Mouse (Mus musculus): ENCODE data around the gene Nck1. TPM values are rescaled to one million over a fixed set of nuclear protein-coding genes. Genes with fewer than 3 reads are reported as not detected.
A peak's percentile ranks its signal among the peaks of the same experiment; 100 is the strongest.

Nck1 gene
- polyA plus RNA-seq, 1 experiment = not detected

- 90% methylated on average over 1 of the region's 1 CpGs for WGBS
- no peak for TF ChIP-seq POLR2A (IDR thresholded peaks at IDR 0.05; ENCODE audit: insufficient read depth, low read depth, low read length)
- no peak for TF ChIP-seq CTCF (IDR thresholded peaks at IDR 0.05; ENCODE audit: insufficient read depth, low read depth, low read length)
- H3K4me1 ChIP-seq (ENCODE audit: control insufficient read depth, insufficient read depth, low read length) = peaks cover 7% of the 10 kb centered on the region
Measured at GRCm38 (mm10) chr9:100571511-100571910, 25.6 kb upstream of the Nck1 start.

GRCm38 (mm10) chr9:100570626-100571233 is 24.8 kb upstream of the Nck1 start, which contains the start of gene Slc35g2:
Gene Slc35g2 (minus strand): TSS chr9:100571090.
- peak; percentile 63; the same call in 1 of the 2 replicates for TF ChIP-seq POLR2A (IDR thresholded peaks at IDR 0.05; ENCODE audit: insufficient read depth, low read depth, low read length)
- TF ChIP-seq CTCF (IDR thresholded peaks at IDR 0.05; ENCODE audit: insufficient read depth, low read depth, low read length) = no peak
- WGBS = under 1% methylated on average over 55 of the region's 55 CpGs
- peak within 1 kb of the TSS; percentile 16; the same call in 1 of the 2 replicates for H3K27ac ChIP-seq (ENCODE audit: insufficient read depth, low read depth, low read length)
- H3K4me3 ChIP-seq (ENCODE audit: insufficient read depth, low read depth, low read length) = peak within 1 kb of the TSS; percentile 58
- H3K4me1 ChIP-seq (ENCODE audit: control insufficient read depth, insufficient read depth, low read length) = peaks cover 10% of the 10 kb centered on the region

More at GRCm38 (mm10) chr9:100571511-100571910, 25.6 kb upstream of the Nck1 start:
- Histone ChIP-seq H3K27ac (ENCODE audit: insufficient read depth, low read depth, low read length) (no peak overlapping the region), H3K4me3 (ENCODE audit: insufficient read depth, low read depth, low read length) (no peak overlapping the region)

DNA sequence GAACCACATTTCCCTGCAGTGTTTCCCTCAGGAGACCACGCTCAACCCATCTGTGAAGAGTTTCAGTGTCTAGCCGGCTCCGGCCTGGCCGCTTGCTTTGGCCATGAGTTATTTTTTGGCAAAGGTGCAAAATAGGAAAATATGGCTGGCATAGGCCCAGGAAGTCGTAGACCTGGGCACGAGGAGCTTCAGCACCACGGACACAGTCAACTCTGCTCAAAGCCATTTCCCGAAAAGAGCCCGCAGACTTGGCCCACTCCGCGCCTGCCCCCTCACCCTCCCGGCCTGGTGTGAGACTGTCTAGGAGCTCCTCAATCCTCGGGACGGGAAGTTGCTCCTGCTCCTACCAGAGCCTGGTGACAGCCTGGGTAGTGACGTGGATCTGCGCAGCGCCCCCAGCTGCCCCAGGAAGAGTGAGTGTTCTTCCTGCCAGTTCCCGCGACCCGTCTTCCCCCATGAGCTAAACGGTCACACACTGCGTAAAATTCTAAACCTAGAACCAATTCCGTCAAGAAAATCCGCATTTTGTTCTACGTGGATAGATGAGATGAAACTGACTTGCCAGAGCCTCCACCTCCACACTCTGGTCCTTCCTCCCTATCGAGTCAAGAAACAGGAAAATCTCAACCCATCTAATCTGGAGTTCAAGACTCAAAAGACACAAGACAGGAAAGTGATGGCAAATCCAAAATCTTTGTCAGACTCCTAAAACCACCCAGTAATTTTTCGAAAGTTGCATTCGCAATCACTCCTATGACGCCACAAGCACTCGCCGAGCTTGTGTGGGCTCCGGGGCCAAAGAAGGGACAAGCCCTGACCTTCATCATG is 24.1 kb upstream of the Nck1 start:
- WGBS = 8% methylated on average over 32 of the region's 32 CpGs
- Histone ChIP-seq H3K27ac (ENCODE audit: insufficient read depth, low read depth, low read length) (peak overlapping the region; percentile 16; the same call in 1 of the 2 replicates), H3K4me1 (ENCODE audit: control insufficient read depth, insufficient read depth, low read length) (peaks cover 10% of the 10 kb centered on the region), H3K4me3 (ENCODE audit: insufficient read depth, low read depth, low read length) (peak overlapping the region; percentile 58)
- TF ChIP-seq CTCF (IDR thresholded peaks at IDR 0.05; ENCODE audit: insufficient read depth, low read depth, low read length) = peak; percentile 18; the same call in 1 of the 2 replicates
- TF ChIP-seq POLR2A (IDR thresholded peaks at IDR 0.05; ENCODE audit: insufficient read depth, low read depth, low read length) = no peak

- WGBS = 89% methylated on average over 10 of the region's 10 CpGs
- H3K27ac ChIP-seq (ENCODE audit: insufficient read depth, low read depth, low read length) = no peak overlapping the region
- H3K4me1 ChIP-seq (ENCODE audit: control insufficient read depth, insufficient read depth, low read length) = no peaks in the 10 kb centered on the region
- TF ChIP-seq CTCF (IDR thresholded peaks at IDR 0.05; ENCODE audit: insufficient read depth, low read depth, low read length) (no peak), POLR2A (IDR thresholded peaks at IDR 0.05; ENCODE audit: insufficient read depth, low read depth, low read length) (no peak)
- no peak overlapping the region for H3K4me3 ChIP-seq (ENCODE audit: insufficient read depth, low read depth, low read length)
Measured at GRCm38 (mm10) chr9:100560251-100560890, 14.4 kb upstream of the Nck1 start.

- Histone ChIP-seq H3K4me3 (ENCODE audit: insufficient read depth, low read depth, low read length) (no peak overlapping the region), H3K27ac (ENCODE audit: insufficient read depth, low read depth, low read length) (no peak overlapping the region), H3K4me1 (ENCODE audit: control insufficient read depth, insufficient read depth, low read length) (no peaks in the 10 kb centered on the region)
- no peak for TF ChIP-seq POLR2A (IDR thresholded peaks at IDR 0.05; ENCODE audit: insufficient read depth, low read depth, low read length)
- TF ChIP-seq CTCF (IDR thresholded peaks at IDR 0.05; ENCODE audit: insufficient read depth, low read depth, low read length) = no peak
Measured at GRCm38 (mm10) chr9:100558991-100559390, 13.1 kb upstream of the Nck1 start.

GRCm38 (mm10) chr9:100558023-100558573 is 12.2 kb upstream of the Nck1 start:
- 23% methylated on average over 4 of the region's 4 CpGs for WGBS
- no peak overlapping the region for H3K27ac ChIP-seq (ENCODE audit: insufficient read depth, low read depth, low read length)
- no peak for TF ChIP-seq POLR2A (IDR thresholded peaks at IDR 0.05; ENCODE audit: insufficient read depth, low read depth, low read length)
- TF ChIP-seq CTCF (IDR thresholded peaks at IDR 0.05; ENCODE audit: insufficient read depth, low read depth, low read length) = no peak
- H3K4me3 ChIP-seq (ENCODE audit: insufficient read depth, low read depth, low read length) = no peak overlapping the region
- no peaks in the 10 kb centered on the region for H3K4me1 ChIP-seq (ENCODE audit: control insufficient read depth, insufficient read depth, low read length)

DNA sequence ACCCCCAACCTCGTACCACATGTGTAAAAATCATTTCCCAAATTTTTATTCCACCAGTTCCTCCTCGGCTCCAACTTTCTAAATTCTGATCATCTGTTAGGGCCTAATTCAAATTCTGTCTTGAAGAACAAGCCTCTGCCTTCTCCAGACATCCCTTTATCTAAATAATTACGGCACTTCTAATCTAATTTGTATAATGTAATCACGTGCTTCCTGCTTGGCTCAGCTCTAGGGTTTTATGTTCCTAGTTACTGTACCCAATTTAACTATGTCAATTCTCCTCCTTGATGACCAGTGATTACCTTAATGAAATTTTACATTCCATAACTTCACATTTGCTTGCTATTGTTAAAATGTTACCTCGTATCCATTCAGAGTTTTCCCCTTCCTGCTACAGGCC is 9.8 kb upstream of the Nck1 start:
- no peak overlapping the region for H3K27ac ChIP-seq (ENCODE audit: insufficient read depth, low read depth, low read length)
- TF ChIP-seq CTCF (IDR thresholded peaks at IDR 0.05; ENCODE audit: insufficient read depth, low read depth, low read length) (no peak), POLR2A (IDR thresholded peaks at IDR 0.05; ENCODE audit: insufficient read depth, low read depth, low read length) (no peak)
- WGBS = 71% methylated on average over 5 of the region's 5 CpGs
- no peaks in the 10 kb centered on the region for H3K4me1 ChIP-seq (ENCODE audit: control insufficient read depth, insufficient read depth, low read length)
- no peak overlapping the region for H3K4me3 ChIP-seq (ENCODE audit: insufficient read depth, low read depth, low read length)

- Histone ChIP-seq H3K4me3 (ENCODE audit: insufficient read depth, low read depth, low read length) (no peak overlapping the region), H3K4me1 (ENCODE audit: control insufficient read depth, insufficient read depth, low read length) (no peaks in the 10 kb centered on the region), H3K27ac (ENCODE audit: insufficient read depth, low read depth, low read length) (no peak overlapping the region)
- TF ChIP-seq CTCF (IDR thresholded peaks at IDR 0.05; ENCODE audit: insufficient read depth, low read depth, low read length) (no peak), POLR2A (IDR thresholded peaks at IDR 0.05; ENCODE audit: insufficient read depth, low read depth, low read length) (no peak)
- WGBS = 95% methylated on average over 2 of the region's 2 CpGs
Measured at GRCm38 (mm10) chr9:100548313-100548712, 2.4 kb upstream of the Nck1 start.
